Mouse (Mus musculus) cerebellum, postnatal 36 days (tissue): ENCODE measurements around the gene Olfr204.
"Not testable (repeated sequence)": the region's sequence is repeated elsewhere in the genome, so short reads cannot be mapped to it uniquely, and the experiment has no call there.

Experiments used
- DNase-seq, 2 experiments: peaks; one replicate each; pipeline ENCODE4 v3.0.0; 2021 to 2022; ENCODE audit warnings: mixed read lengths in 2 of 2

The Olfr204 gene

GRCm38 (mm10) chr16:59318148-59318547 is at the start of gene Olfr204:
Olfr204 (minus strand) TSS chr16:59318248.
- DNase-seq = no peak

GRCm38 (mm10) chr16:59363893-59364292 is 45.8 kb upstream of the Olfr204 start, which contains the start of gene Olfr209:
Olfr209 (minus strand) TSS chr16:59363993.
- no peak for DNase-seq

DNA sequence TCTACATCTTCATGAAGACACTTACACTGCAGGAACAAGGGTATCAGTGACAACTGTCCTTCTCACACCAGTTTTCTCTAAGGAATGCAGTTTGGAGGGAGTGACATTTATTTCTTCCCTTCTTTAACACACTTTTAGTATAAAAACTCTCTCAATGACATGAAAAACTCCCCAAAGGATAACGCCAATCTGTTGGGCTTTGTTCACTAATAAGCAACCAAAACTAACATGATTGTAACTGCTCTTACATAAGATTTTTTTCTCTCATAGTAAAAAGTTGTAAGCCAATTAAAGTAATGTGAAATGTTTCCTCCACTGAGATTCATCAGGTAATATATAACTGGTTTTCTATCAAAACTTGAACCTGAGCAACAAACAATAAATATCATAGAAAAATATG is 31.1 kb upstream of the Olfr204 start, which contains the start of gene Olfr206:
Gene Olfr206, minus strand, starts transcription at position 101 of the 400 bp plus-strand sequence.
- DNase-seq = no peak

GRCm38 (mm10) chr16:59331038-59331437 is 13.0 kb upstream of the Olfr204 start, which contains the start of gene Olfr205:
Olfr205 (minus strand) TSS chr16:59331138.
- DNase-seq = no peak

DNA sequence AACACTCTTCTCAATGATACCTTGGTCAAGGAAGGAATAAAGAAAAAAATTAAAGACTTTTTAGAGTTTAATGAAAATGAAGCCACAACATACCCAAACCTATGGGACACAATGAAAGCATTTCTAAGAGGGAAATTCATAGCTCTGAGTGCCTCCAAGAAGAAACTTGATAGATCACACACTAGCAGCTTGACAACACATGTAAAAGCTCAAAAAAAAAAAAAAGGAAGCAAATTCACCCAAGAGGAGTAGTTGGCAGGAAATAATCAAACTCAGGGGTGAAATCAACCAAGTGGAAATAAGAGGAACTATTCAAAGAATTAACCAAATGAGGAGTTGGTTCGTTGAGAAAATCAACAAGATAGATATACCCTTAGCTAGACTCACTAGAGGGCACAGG is 5.2 kb upstream of the Olfr204 start:
- DNase-seq = not testable (repeated sequence)

DNA sequence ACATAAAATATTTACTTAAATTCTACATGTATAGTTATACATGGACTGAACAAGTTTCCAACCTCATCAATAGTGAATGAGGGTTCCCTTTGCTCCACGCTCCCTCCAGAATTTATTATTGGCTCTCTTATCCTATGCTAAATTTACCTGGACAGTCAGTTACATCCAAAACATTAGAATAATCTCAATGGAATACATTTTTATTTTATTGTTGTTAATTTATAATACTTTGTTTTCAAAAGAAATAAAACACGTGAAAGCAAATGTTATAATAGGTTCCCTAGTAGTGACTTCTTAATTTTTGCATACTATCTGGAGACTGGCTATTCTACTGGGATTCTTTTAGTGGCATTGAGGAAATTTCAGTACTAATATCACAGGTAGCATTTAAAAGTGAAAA is 19.5 kb downstream of the Olfr204 start, which contains the start of gene Olfr203:
Gene Olfr203, plus strand, starts transcription at position 301 of the 400 bp plus-strand sequence.
- no peak for DNase-seq

GRCm38 (mm10) chr16:59287576-59287975 is 30.5 kb downstream of the Olfr204 start:
- DNase-seq = not testable (repeated sequence)

- no peak for DNase-seq
Measured at GRCm38 (mm10) chr16:59286693-59287092, 31.4 kb downstream of the Olfr204 start, which contains the start of gene Olfr202. Olfr202 (minus strand) TSS chr16:59286793.

- DNase-seq = no peak
Measured at GRCm38 (mm10) chr16:59283476-59283875, 34.6 kb downstream of the Olfr204 start.

DNA sequence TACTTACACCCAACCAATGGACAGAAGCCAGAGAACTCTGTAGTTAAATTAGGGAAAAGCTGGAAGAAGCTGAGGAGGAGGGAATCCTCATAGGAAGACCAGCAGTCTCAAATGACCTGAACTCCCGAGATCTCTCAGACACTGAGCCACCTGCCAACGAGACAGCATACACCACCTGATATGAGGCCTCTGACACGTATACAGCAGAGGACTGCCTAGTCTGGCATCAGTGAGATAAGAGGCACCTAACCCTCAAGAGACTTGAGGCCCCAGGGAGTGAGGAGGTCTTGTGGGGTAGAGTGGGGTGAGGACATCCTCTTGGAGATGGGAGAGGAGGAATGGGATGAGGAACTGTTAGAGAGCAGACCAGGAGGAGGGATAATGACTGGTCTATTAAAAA is 37.5 kb downstream of the Olfr204 start:
- DNase-seq = no peak

- DNase-seq = not testable (repeated sequence)
Measured at GRCm38 (mm10) chr16:59272532-59272931, 45.5 kb downstream of the Olfr204 start, which contains the start of gene Olfr201. Olfr201 (minus strand) TSS chr16:59272632.

GRCm38 (mm10) chr16:59269097-59269496 is 49.0 kb downstream of the Olfr204 start:
- not testable (repeated sequence) for DNase-seq
